8 mouse cellular contexts compared by ENCODE assay signal in the genomic region with DNA sequence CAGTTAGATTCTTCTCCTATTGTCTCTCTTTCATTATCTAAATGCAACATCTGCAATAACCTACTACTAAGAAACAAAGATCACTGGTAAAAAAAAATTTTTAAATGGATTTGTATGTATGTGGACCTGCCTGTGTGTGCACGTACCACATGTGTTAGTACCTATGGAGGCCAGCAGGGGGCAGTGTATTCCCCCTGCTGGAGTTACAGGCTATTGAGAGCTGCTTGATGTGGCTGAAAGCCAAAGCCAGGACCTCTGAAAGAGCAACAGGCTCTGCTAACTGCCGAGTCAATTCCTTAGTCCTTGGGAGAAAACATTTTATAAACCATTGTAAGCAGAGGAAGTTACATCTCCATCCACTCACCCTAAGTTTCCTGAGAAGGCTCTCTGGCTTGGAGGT. TPM values are rescaled to one million over a fixed set of nuclear protein-coding genes. Genes with fewer than 3 reads are reported as not detected.
DNase-seq lines count a peak whose midpoint lies in the region; ATAC-seq and TF ChIP-seq lines count a peak whose summit lies in the region.

No protein-coding gene starts in this region.

- no peak overlapping the region for H3K27ac ChIP-seq in hindbrain, embryonic 14.5 days
- no peak overlapping the region for H3K27ac ChIP-seq in hindbrain, embryonic 12.5 days
- H3K27ac ChIP-seq in embryonic facial prominence, embryonic 11.5 days (replicated peaks; ENCODE audit: low read depth, low read length), result no peak overlapping the region
- no peak overlapping the region for H3K27ac ChIP-seq in liver, embryonic 14.5 days
- no peak overlapping the region for H3K27ac ChIP-seq in forebrain, embryonic 10.5 days

- no peak overlapping the region for H3K4me2 ChIP-seq in hindbrain, embryonic 14.5 days (replicated peaks)
- H3K4me2 ChIP-seq in hindbrain, embryonic 12.5 days (replicated peaks), result no peak overlapping the region
- no peak overlapping the region for H3K4me2 ChIP-seq in embryonic facial prominence, embryonic 11.5 days (ENCODE audit: low read depth, low read length)
- H3K4me2 ChIP-seq in liver, embryonic 14.5 days (ENCODE audit: low read depth), result no peak overlapping the region

- no peaks in the 10 kb centered on the region for H3K27me3 ChIP-seq in hindbrain, embryonic 14.5 days (ENCODE audit: control insufficient read depth, insufficient read depth, low read length)
- no peaks in the 10 kb centered on the region for H3K27me3 ChIP-seq in hindbrain, embryonic 12.5 days
- no peaks in the 10 kb centered on the region for H3K27me3 ChIP-seq in embryonic facial prominence, embryonic 11.5 days (ENCODE audit: control insufficient read depth, insufficient read depth, low read length)
- H3K27me3 ChIP-seq in liver, embryonic 14.5 days (ENCODE audit: control insufficient read depth, insufficient read depth, low read length), result no peaks in the 10 kb centered on the region
- no peaks in the 10 kb centered on the region for H3K27me3 ChIP-seq in forebrain, embryonic 10.5 days (ENCODE audit: poor library complexity, severe bottlenecking)

- no peaks in the 10 kb centered on the region for H3K36me3 ChIP-seq in hindbrain, embryonic 14.5 days (replicated peaks; ENCODE audit: control insufficient read depth, insufficient read depth)
- H3K36me3 ChIP-seq in hindbrain, embryonic 12.5 days, result no peaks in the 10 kb centered on the region
- H3K36me3 ChIP-seq in embryonic facial prominence, embryonic 11.5 days (replicated peaks; ENCODE audit: control insufficient read depth, insufficient read depth, low read depth, low read length), result no peaks in the 10 kb centered on the region
- H3K36me3 ChIP-seq in liver, embryonic 14.5 days (replicated peaks; ENCODE audit: control insufficient read depth, insufficient read depth, low read depth), result no peaks in the 10 kb centered on the region
- H3K36me3 ChIP-seq in forebrain, embryonic 10.5 days (replicated peaks), result no peaks in the 10 kb centered on the region

- 52% methylated on average over 2 of the region's 2 CpGs for WGBS in hindbrain, embryonic 14.5 days
- 63% methylated on average over 2 of the region's 2 CpGs for WGBS in hindbrain, embryonic 12.5 days
- WGBS in embryonic facial prominence, embryonic 11.5 days, result 67% methylated on average over 2 of the region's 2 CpGs
- WGBS in liver, embryonic 14.5 days (ENCODE audit: insufficient replicate concordance), result 31% methylated on average over 2 of the region's 2 CpGs
- 61% methylated on average over 2 of the region's 2 CpGs for WGBS in forebrain, embryonic 10.5 days

- peak; percentile 68 for DNase-seq in hindbrain, embryonic 14.5 days (ENCODE audit: low spot score)
- DNase-seq in urinary bladder, postnatal 14 days (ENCODE audit: low spot score), result peak; percentile 54
- no peak for DNase-seq in urinary bladder, postnatal 25 days (ENCODE audit: low spot score)
- peak; percentile 57 for DNase-seq in embryonic facial prominence, embryonic 11.5 days (ENCODE audit: low spot score)
- DNase-seq in liver, embryonic 14.5 days (ENCODE audit: low read depth in 3 of 3, low spot score in 3 of 3), result no peak
- DNase-seq in thymus, postnatal 14 days, result peak; percentile 66
- DNase-seq in forebrain, embryonic 10.5 days (ENCODE audit: extremely low spot score, low spot score), result no peak

- no peak for ATAC-seq in hindbrain, embryonic 14.5 days (ENCODE audit: low FRiP score)
- no peak for ATAC-seq in hindbrain, embryonic 12.5 days (ENCODE audit: low FRiP score)
- ATAC-seq in embryonic facial prominence, embryonic 11.5 days (replicated peaks; ENCODE audit: insufficient number of reproducible peaks, low FRiP score, low TSS enrichment, low read depth), result no peak
- ATAC-seq in liver, embryonic 14.5 days (ENCODE audit: insufficient read depth), result no peak

- no peaks in the 10 kb centered on the region for H3K4me1 ChIP-seq in hindbrain, embryonic 14.5 days (replicated peaks; ENCODE audit: control insufficient read depth, insufficient read depth, low read length)
- H3K4me1 ChIP-seq in hindbrain, embryonic 12.5 days, result no peaks in the 10 kb centered on the region
- no peaks in the 10 kb centered on the region for H3K4me1 ChIP-seq in embryonic facial prominence, embryonic 11.5 days (ENCODE audit: control insufficient read depth, insufficient read depth, low read length)
- H3K4me1 ChIP-seq in liver, embryonic 14.5 days (replicated peaks; ENCODE audit: control insufficient read depth in 2 of 2, insufficient read depth in 2 of 2, low read length in 1 of 2), result no peaks in the 10 kb centered on the region
- H3K4me1 ChIP-seq in forebrain, embryonic 10.5 days, result peaks cover 10% of the 10 kb centered on the region

- no peak overlapping the region for H3K9ac ChIP-seq in hindbrain, embryonic 14.5 days
- no peak overlapping the region for H3K9ac ChIP-seq in hindbrain, embryonic 12.5 days
- no peak overlapping the region for H3K9ac ChIP-seq in embryonic facial prominence, embryonic 11.5 days (replicated peaks; ENCODE audit: low read length)
- no peak overlapping the region for H3K9ac ChIP-seq in liver, embryonic 14.5 days (replicated peaks)

- no peak for TF ChIP-seq EP300 in liver, embryonic 14.5 days (IDR thresholded peaks at IDR 0.05; ENCODE audit: low read depth)

- H3K9me3 ChIP-seq in hindbrain, embryonic 14.5 days (ENCODE audit: control insufficient read depth, low read length), result no peaks in the 10 kb centered on the region
- peaks cover 4% of the 10 kb centered on the region for H3K9me3 ChIP-seq in hindbrain, embryonic 12.5 days (replicated peaks)
- no peaks in the 10 kb centered on the region for H3K9me3 ChIP-seq in embryonic facial prominence, embryonic 11.5 days (replicated peaks; ENCODE audit: control insufficient read depth, low read length)
- H3K9me3 ChIP-seq in liver, embryonic 14.5 days (ENCODE audit: control insufficient read depth, low read length), result no peaks in the 10 kb centered on the region
- peaks cover 5% of the 10 kb centered on the region; the same call in 1 of the 2 replicates for H3K9me3 ChIP-seq in forebrain, embryonic 10.5 days

- no peak overlapping the region for H3K4me3 ChIP-seq in hindbrain, embryonic 14.5 days (replicated peaks; ENCODE audit: low read length)
- no peak overlapping the region for H3K4me3 ChIP-seq in hindbrain, embryonic 12.5 days
- no peak overlapping the region for H3K4me3 ChIP-seq in embryonic facial prominence, embryonic 11.5 days (ENCODE audit: low read depth, low read length)
- no peak overlapping the region for H3K4me3 ChIP-seq in liver, embryonic 14.5 days (ENCODE audit: insufficient read depth in 1 of 2, low read depth in 2 of 2, low read length in 2 of 2)
- H3K4me3 ChIP-seq in forebrain, embryonic 10.5 days, result no peak overlapping the region

- peak; percentile 81 for TF ChIP-seq CTCF in liver, embryonic 14.5 days (IDR thresholded peaks at IDR 0.05; ENCODE audit: low read depth)

RNA-seq across cellular contexts. Expression of a gene that starts 10.6 kb away (rescaled TPM):
- polyA plus RNA-seq in hindbrain, embryonic 14.5 days (2014; fragmentation: Nextera tagmentation; extraction: Ambion mirVana), result 22.6 and 25.0 TPM in 2 replicates
- polyA plus RNA-seq in hindbrain, embryonic 12.5 days (2016; fragmentation: Nextera tagmentation; extraction: Ambion mirVana), result 20.1 and 38.1 TPM in 2 replicates
- 32.2 and 38.0 TPM in 2 replicates for polyA plus RNA-seq in embryonic facial prominence, embryonic 11.5 days (2014; fragmentation: Nextera tagmentation; extraction: Ambion mirVana)
- polyA plus RNA-seq in liver, embryonic 14.5 days (2012; rRNA removed), result 5.1 and 11.4 TPM in 2 replicates
- polyA plus RNA-seq in liver, embryonic 14.5 days (2014; fragmentation: Nextera tagmentation; extraction: Ambion mirVana), result 15.9 and 17.6 TPM in 2 replicates
- 27.5 and 28.6 TPM in 2 replicates for polyA plus RNA-seq in forebrain, embryonic 10.5 days (2016; fragmentation: Nextera tagmentation; extraction: Ambion mirVana)

RNA-seq across cellular contexts. Expression of a gene that starts 55.3 kb away (rescaled TPM):
- 8.3 and 10.2 TPM in 2 replicates for polyA plus RNA-seq in hindbrain, embryonic 14.5 days (2014; fragmentation: Nextera tagmentation; extraction: Ambion mirVana)
- 13.6 and 15.9 TPM in 2 replicates for polyA plus RNA-seq in hindbrain, embryonic 12.5 days (2016; fragmentation: Nextera tagmentation; extraction: Ambion mirVana)
- polyA plus RNA-seq in embryonic facial prominence, embryonic 11.5 days (2014; fragmentation: Nextera tagmentation; extraction: Ambion mirVana), result 9.9 and 10.8 TPM in 2 replicates
- 4.6 and 5.1 TPM in 2 replicates for polyA plus RNA-seq in liver, embryonic 14.5 days (2012; rRNA removed)
- 5.1 and 6.1 TPM in 2 replicates for polyA plus RNA-seq in liver, embryonic 14.5 days (2014; fragmentation: Nextera tagmentation; extraction: Ambion mirVana)
- polyA plus RNA-seq in forebrain, embryonic 10.5 days (2016; fragmentation: Nextera tagmentation; extraction: Ambion mirVana), result 20.3 and 20.7 TPM in 2 replicates

Comparison
In these comparisons a context has a peak if more than half of its experiments do, and no peak if none do; other contexts are left out.
1. DNase-seq: peak in hindbrain, embryonic 14.5 days (single experiment), urinary bladder, postnatal 14 days (single experiment), embryonic facial prominence, embryonic 11.5 days (single experiment) and thymus, postnatal 14 days (single experiment); none in urinary bladder, postnatal 25 days (single experiment), liver, embryonic 14.5 days (0 of 3) and forebrain, embryonic 10.5 days (single experiment).